ENCODE assay signal across 23 mouse cellular contexts in genomic region chr7:109325169-109325568, GRCm38 (mm10).
DNase-seq lines count a peak whose midpoint lies in the region; ATAC-seq and TF ChIP-seq lines count a peak whose summit lies in the region.
"Had no signal": no experiment of that assay in that cellular context is flagged by ENCODE, and none has a peak within 500 bp of the region (broad histone marks: within the 10 kb centered on the region; RNA-seq: fewer than 3 reads in every experiment).

No protein-coding gene starts in this region.

- H3K36me3 ChIP-seq in hindbrain, embryonic 12.5 days, result no peaks in the 10 kb centered on the region
- H3K36me3 ChIP-seq in hindbrain, embryonic 14.5 days (replicated peaks; ENCODE audit: control insufficient read depth, insufficient read depth), result no peaks in the 10 kb centered on the region
- H3K36me3 ChIP-seq in kidney, embryonic 15.5 days, result no peaks in the 10 kb centered on the region
- H3K36me3 ChIP-seq in hindbrain, postnatal 0 days (ENCODE audit: insufficient read depth, low read length), result no peaks in the 10 kb centered on the region
- H3K36me3 ChIP-seq: embryonic facial prominence, embryonic 12.5 days; heart, embryonic 15.5 days; limb, embryonic 12.5 days; neural tube, embryonic 12.5 days had no signal

- no peak for DNase-seq in hindbrain, embryonic 14.5 days (ENCODE audit: low spot score)
- peak; percentile 48 for DNase-seq in brain, adult 2 months (ENCODE audit: low read depth, low spot score)
- peak; percentile 51 for DNase-seq in brain, embryonic 14.5 days (ENCODE audit: low read depth)
- DNase-seq in cerebellum, postnatal 10 days, result peak; percentile 14 to 38
- no peak for DNase-seq in right cerebral cortex, postnatal 14 days
- DNase-seq in hindbrain, postnatal 0 days (ENCODE audit: low spot score), result no peak
- DNase-seq: adrenal gland, adult 2 months; gastrocnemius, adult 2 months; heart, postnatal 4 days; kidney, postnatal 4 days; liver, postnatal 0 days; right cerebral cortex, postnatal 25 days; spleen, adult 18-20 months had no signal

- TF ChIP-seq CTCF in brain, embryonic 14.5 days (IDR thresholded peaks at IDR 0.05; ENCODE audit: borderline replicate concordance, extremely low read depth, insufficient read depth, insufficient read length), result no peak
- TF ChIP-seq CTCF in hindbrain, postnatal 0 days (IDR thresholded peaks at IDR 0.05; ENCODE audit: low read depth), result no peak

- no peak overlapping the region for H3K4me3 ChIP-seq in hindbrain, embryonic 12.5 days
- no peak overlapping the region for H3K4me3 ChIP-seq in hindbrain, embryonic 14.5 days (replicated peaks; ENCODE audit: low read length)
- no peak overlapping the region for H3K4me3 ChIP-seq in kidney, embryonic 15.5 days (replicated peaks)
- no peak overlapping the region for H3K4me3 ChIP-seq in hindbrain, postnatal 0 days (ENCODE audit: low read length)
- H3K4me3 ChIP-seq: embryonic facial prominence, embryonic 12.5 days; gastrocnemius, adult 2 months; heart, embryonic 15.5 days; limb, embryonic 12.5 days; neural tube, embryonic 12.5 days had no signal

- no peak for TF ChIP-seq POLR2A in brain, embryonic 14.5 days (IDR thresholded peaks at IDR 0.05; ENCODE audit: borderline replicate concordance, extremely low read depth, insufficient read depth, insufficient read length, poor library complexity, severe bottlenecking)

- no peaks in the 10 kb centered on the region for H3K9me3 ChIP-seq in hindbrain, embryonic 12.5 days (replicated peaks)
- H3K9me3 ChIP-seq in hindbrain, embryonic 14.5 days (ENCODE audit: control insufficient read depth, low read length), result no peaks in the 10 kb centered on the region
- H3K9me3 ChIP-seq in kidney, embryonic 15.5 days (replicated peaks), result no peaks in the 10 kb centered on the region
- H3K9me3 ChIP-seq in hindbrain, postnatal 0 days (ENCODE audit: low read length), result no peaks in the 10 kb centered on the region
- H3K9me3 ChIP-seq: embryonic facial prominence, embryonic 12.5 days; heart, embryonic 15.5 days; limb, embryonic 12.5 days; neural tube, embryonic 12.5 days had no signal

- WGBS in hindbrain, embryonic 12.5 days, result 83% methylated on average over 9 of the region's 9 CpGs
- 74% methylated on average over 9 of the region's 9 CpGs for WGBS in hindbrain, embryonic 14.5 days
- WGBS in kidney, embryonic 15.5 days, result 79% methylated on average over 9 of the region's 9 CpGs
- 54% methylated on average over 9 of the region's 9 CpGs for WGBS in hindbrain, postnatal 0 days

- no peak overlapping the region for H3K4me2 ChIP-seq in hindbrain, embryonic 12.5 days (replicated peaks)
- no peak overlapping the region for H3K4me2 ChIP-seq in hindbrain, embryonic 14.5 days (replicated peaks)
- H3K4me2 ChIP-seq in kidney, embryonic 15.5 days, result no peak overlapping the region
- no peak overlapping the region for H3K4me2 ChIP-seq in hindbrain, postnatal 0 days (ENCODE audit: low read depth, low read length)
- H3K4me2 ChIP-seq: embryonic facial prominence, embryonic 12.5 days; heart, embryonic 15.5 days; limb, embryonic 12.5 days; liver, embryonic 11.5 days; neural tube, embryonic 12.5 days had no signal

- no peaks in the 10 kb centered on the region for H3K4me1 ChIP-seq in hindbrain, embryonic 12.5 days
- H3K4me1 ChIP-seq in hindbrain, embryonic 14.5 days (replicated peaks; ENCODE audit: control insufficient read depth, insufficient read depth, low read length), result no peaks in the 10 kb centered on the region
- H3K4me1 ChIP-seq in kidney, embryonic 15.5 days, result no peaks in the 10 kb centered on the region
- no peaks in the 10 kb centered on the region for H3K4me1 ChIP-seq in hindbrain, postnatal 0 days (ENCODE audit: insufficient read depth, low read length)
- H3K4me1 ChIP-seq: embryonic facial prominence, embryonic 12.5 days; heart, embryonic 15.5 days; limb, embryonic 12.5 days; neural tube, embryonic 12.5 days had no signal

- ATAC-seq in hindbrain, embryonic 12.5 days (ENCODE audit: low FRiP score), result peak; percentile 19; the same call in 1 of the 2 replicates
- ATAC-seq in hindbrain, embryonic 14.5 days (ENCODE audit: low FRiP score), result no peak
- no peak for ATAC-seq in kidney, embryonic 15.5 days (replicated peaks; ENCODE audit: low FRiP score)
- no peak for ATAC-seq in hindbrain, postnatal 0 days
- ATAC-seq: hindbrain, embryonic 16.5 days; intestine, postnatal 0 days; liver, postnatal 0 days; lung, postnatal 0 days had no signal

- no peak overlapping the region for H3K9ac ChIP-seq in hindbrain, embryonic 12.5 days
- H3K9ac ChIP-seq in hindbrain, embryonic 14.5 days, result no peak overlapping the region
- H3K9ac ChIP-seq in kidney, embryonic 15.5 days, result no peak overlapping the region
- no peak overlapping the region for H3K9ac ChIP-seq in hindbrain, postnatal 0 days (replicated peaks; ENCODE audit: low read length)
- H3K9ac ChIP-seq: embryonic facial prominence, embryonic 12.5 days; heart, embryonic 15.5 days; limb, embryonic 12.5 days; liver, postnatal 0 days; neural tube, embryonic 12.5 days had no signal

- peak overlapping the region; percentile 17; the same call in 1 of the 2 replicates for H3K27ac ChIP-seq in hindbrain, embryonic 12.5 days
- H3K27ac ChIP-seq in hindbrain, embryonic 14.5 days, result no peak overlapping the region
- no peak overlapping the region for H3K27ac ChIP-seq in kidney, embryonic 15.5 days
- H3K27ac ChIP-seq in hindbrain, postnatal 0 days, result no peak overlapping the region
- H3K27ac ChIP-seq: embryonic facial prominence, embryonic 12.5 days; gastrocnemius, adult 2 months; heart, embryonic 15.5 days; limb, embryonic 12.5 days; neural tube, embryonic 12.5 days had no signal

- H3K27me3 ChIP-seq in hindbrain, embryonic 12.5 days, result no peaks in the 10 kb centered on the region
- no peaks in the 10 kb centered on the region for H3K27me3 ChIP-seq in hindbrain, embryonic 14.5 days (ENCODE audit: control insufficient read depth, insufficient read depth, low read length)
- no peaks in the 10 kb centered on the region for H3K27me3 ChIP-seq in kidney, embryonic 15.5 days
- H3K27me3 ChIP-seq in hindbrain, postnatal 0 days (ENCODE audit: insufficient read depth, low read length), result no peaks in the 10 kb centered on the region
- H3K27me3 ChIP-seq: embryonic facial prominence, embryonic 12.5 days; heart, embryonic 15.5 days; limb, embryonic 12.5 days; neural tube, embryonic 12.5 days had no signal

Comparison
In these comparisons a context has a peak if more than half of its experiments do, and no peak if none do; other contexts are left out.
1. DNase-seq: peak in brain, adult 2 months (single experiment), brain, embryonic 14.5 days (single experiment) and cerebellum, postnatal 10 days (2 of 2); none in hindbrain, embryonic 14.5 days (single experiment), right cerebral cortex, postnatal 14 days (single experiment) and hindbrain, postnatal 0 days (single experiment).